Mouse (Mus musculus) testis, postnatal 10 days (tissue): ENCODE data around the gene Hspbp1.

Experiments
- DNase-seq: peaks from one replicate; pipeline ENCODE4 v3.0.0; 2021; ENCODE audit warnings: low spot score

The Hspbp1 gene

GRCm38 (mm10) chr7:4668506-4668905 lies 16.4 kb downstream of the Hspbp1 start:
- DNase-seq = no peak

DNA sequence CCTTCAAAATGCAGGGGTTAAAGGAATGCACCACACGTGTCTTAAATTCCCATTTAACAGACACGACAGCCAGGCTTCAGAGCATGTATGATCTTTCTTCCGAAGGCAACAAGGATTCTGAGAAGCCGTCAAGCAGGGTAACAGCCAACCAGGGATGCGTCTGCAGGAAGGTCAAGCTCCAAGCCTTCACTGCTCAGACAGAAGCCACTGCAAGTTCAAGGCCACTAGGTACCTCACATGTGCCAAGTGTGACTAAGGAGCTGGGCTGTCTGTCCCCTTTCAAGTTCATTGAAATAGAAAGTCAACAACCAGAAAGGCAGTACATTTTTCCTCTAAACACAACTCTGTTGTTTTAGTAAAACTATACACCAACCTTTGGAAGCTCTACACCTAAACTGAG lies 18.0 kb downstream of the Hspbp1 start:
- DNase-seq = no peak

DNA sequence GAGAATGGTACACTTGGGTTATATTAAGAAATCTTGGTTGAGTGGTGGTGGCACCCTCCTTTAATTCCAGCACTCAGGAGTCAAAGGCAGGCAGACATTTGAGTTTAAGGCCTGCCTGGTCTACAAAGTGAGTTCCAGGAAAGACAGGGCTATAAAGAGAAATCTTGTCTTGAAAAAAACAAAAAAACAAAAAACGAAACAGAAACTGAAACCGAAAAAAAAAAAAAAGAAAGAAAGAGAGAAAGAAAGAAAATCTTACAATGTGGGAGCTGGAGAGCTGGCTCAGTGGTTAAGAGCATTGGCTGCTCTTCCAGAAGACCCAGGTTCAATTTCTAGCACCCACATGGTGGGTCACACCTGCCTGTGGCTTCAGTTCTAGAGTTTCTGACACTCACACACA lies 21.1 kb downstream of the Hspbp1 start:
- DNase-seq = no peak

GRCm38 (mm10) chr7:4663179-4663578 lies 21.7 kb downstream of the Hspbp1 start:
- DNase-seq = no peak

DNA sequence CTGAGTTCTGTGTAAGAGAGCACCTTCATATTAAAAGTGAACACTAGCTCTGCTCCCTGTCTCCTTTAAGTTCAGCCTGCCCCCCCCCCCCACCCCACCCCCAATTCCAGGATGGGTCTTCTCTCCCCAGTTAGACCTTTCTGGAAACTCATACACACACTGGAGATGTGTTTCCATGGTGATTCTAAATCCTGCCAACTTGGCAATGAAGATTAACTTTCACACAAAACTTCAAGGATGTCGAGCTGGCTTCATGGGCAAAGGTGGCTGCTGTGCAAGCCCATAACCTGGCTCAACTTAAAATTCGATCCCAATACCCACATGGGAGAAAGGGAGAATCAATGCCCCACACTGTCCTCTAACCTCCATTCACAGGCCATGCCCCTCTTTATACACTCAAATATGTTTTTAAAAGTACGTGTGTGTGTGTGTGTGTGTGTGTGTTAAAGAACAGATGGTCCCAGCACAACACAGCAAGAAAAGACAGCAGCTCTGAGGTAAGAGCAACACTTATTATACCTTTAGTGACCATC lies 24.9 kb downstream of the Hspbp1 start:
- DNase-seq = no peak

DNA sequence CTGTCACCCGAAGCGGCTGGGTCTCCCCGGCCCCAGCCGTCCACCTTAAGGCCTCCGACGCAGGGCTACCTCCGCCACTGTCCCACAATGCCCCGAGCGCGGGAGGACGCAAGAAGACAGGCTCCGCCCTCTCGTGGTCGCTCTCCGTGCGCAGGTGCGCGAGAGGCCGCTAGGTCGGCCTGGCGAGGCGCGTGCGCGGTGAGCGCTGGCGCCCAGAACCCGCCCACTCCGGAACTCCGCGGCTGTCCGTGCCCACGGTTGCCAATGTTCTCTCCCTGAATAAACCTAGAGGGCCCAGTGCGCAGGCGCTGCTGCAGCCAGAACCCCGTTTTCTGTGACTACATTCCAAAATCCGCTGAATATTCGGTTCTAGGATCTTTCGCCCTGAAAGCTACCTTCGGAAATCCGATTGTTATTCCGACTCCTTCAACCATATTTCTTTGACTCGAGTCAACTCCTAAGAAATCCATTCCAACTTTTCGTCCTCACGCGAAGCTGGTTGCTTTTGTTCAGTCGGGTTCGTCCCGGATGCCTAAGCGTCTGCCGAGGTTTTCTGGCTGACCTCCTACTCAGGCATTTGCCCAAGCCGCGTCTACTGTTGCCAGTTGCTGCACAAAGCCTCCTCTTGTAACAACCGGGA lies 25.8 kb downstream of the Hspbp1 start, which contains the start of gene Ppp6r1:
Ppp6r1 (minus strand) TSS at position 108 of the 640 bp plus-strand sequence.
- peak; percentile 95 for DNase-seq

- DNase-seq = peak; percentile 72
These were observed 26.6 kb downstream of the Hspbp1 start for GRCm38 (mm10) chr7:4658128-4658907.

GRCm38 (mm10) chr7:4657521-4658127 lies 27.2 kb downstream of the Hspbp1 start:
- no peak for DNase-seq

DNA sequence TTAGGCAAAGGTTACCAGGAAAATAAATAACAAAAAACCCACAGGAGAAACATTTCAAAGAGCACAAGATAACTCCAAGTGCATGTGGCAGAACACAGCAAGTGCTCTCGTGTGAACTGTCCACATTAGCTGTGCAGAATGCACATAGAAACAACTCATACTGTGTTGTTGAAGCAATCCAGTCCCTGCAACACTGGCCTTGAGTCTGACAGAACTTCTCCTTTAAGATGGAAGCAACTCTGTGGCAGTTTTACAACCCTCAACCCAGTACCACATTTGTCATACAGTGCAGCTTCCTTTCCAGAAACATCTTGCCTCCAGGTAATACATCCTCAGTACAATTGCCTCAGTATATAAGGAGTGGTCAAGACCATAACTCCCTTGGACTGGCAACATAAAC lies 28.1 kb downstream of the Hspbp1 start:
- DNase-seq = no peak

DNA sequence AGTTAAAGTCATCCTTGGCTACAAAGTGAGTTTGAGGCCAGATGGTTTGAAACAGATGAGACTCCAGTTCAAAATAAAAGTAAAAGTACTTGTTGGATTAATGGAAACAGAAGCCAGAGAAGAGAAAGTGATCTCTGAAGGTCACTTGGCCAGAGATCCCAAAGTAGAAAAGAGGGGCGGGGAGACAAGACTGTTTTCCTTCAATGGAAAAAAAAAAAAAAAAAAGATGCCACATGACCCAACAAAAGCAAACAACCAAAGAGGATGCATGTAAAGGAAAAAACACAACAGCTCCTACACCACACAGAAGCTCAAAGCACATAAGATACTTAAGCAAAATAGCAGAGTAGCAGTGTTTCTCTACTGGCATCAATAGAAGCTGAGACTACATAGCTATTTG lies 29.0 kb downstream of the Hspbp1 start:
- DNase-seq = no peak

GRCm38 (mm10) chr7:4655393-4655792 lies 29.5 kb downstream of the Hspbp1 start:
- no peak for DNase-seq

- DNase-seq = no peak
These were observed 30.6 kb downstream of the Hspbp1 start for GRCm38 (mm10) chr7:4654221-4654620.

DNA sequence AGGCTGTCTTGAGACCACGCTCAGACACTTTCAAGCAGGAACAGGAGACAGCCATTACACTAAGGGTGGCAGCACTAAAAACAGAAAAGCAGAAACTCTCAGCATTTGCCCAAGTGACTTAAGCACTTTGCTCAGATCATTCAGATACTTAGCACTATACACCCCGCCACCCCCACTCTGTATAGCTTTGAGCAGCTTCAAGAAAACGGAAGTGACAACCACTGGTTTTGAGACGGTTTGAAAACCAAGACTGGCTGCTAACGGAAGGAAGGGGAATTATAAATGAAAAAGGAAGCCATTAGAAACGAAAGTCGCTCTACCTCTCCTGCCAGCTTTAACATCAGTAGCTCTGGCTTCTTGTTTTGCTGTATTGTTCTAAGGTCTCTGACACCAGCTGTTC lies 31.1 kb downstream of the Hspbp1 start:
- DNase-seq = peak; percentile 38

- DNase-seq = no peak
These were observed 31.5 kb downstream of the Hspbp1 start for GRCm38 (mm10) chr7:4653351-4653750.

GRCm38 (mm10) chr7:4652726-4653125 lies 32.1 kb downstream of the Hspbp1 start:
- DNase-seq = no peak

GRCm38 (mm10) chr7:4651581-4651980 lies 33.3 kb downstream of the Hspbp1 start:
- DNase-seq = no peak

DNA sequence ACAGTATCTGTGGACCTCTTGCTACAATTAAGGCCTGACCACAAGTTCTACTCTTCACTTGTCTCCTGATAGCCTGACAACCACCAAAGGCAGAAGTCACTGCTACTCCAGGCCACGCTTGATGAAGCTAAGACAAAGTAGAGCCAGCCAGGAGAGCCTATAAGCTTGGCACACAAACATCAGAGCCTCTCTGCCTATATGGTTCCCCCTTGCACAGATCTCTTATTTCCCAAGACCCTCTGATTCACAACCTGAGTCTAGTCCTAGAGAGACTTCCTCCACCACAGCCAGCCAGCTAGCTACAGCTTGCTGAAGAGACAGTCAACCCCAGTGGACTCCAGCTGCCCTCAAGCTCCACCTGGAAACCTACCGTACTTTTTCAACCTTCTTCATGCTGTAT lies 36.9 kb downstream of the Hspbp1 start:
- no peak for DNase-seq

GRCm38 (mm10) chr7:4647291-4647690 lies 37.6 kb downstream of the Hspbp1 start:
- DNase-seq = peak; percentile 53

GRCm38 (mm10) chr7:4646806-4647205 lies 38.1 kb downstream of the Hspbp1 start:
- no peak for DNase-seq

DNA sequence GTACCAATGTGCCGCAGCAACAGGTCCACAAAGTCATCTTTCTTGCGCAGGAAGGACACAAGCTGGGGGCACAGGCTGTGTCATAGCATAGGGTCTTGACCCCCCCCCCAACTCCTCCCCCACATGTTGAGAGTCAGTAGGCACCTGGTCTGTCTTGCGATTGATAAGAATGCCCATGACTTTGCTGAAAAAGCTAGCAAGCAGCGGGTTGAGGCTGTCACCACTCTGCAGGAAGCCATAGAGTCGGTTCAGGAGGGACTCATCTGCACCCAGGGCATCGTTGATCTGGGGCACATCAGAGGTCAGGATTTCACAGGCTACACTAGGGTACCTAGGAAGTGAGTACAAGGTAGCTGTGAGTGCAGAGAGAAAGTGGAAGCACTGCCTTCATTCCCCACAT lies 41.6 kb downstream of the Hspbp1 start:
- DNase-seq = no peak

GRCm38 (mm10) chr7:4641956-4642355 lies 42.9 kb downstream of the Hspbp1 start:
- DNase-seq = no peak

DNA sequence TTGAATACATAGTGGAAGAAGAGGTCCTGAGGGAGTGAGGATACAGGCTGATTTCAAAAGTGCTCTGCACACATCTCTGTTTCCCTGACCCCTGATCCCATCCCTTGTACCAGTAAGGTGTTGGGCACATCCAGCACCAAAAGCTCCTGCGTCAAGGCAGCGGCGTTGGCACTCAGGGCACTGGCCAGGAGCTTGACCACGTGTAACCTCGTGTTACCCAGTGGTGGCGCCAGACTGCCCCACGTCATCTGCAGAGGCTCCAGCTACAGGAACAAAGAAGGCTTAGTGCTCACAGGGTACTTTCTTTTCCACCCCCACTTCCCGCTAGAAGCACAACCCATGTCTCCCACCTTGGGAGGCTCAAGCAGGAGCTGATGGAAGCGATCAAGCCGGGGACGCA lies 43.7 kb downstream of the Hspbp1 start:
- no peak for DNase-seq

DNA sequence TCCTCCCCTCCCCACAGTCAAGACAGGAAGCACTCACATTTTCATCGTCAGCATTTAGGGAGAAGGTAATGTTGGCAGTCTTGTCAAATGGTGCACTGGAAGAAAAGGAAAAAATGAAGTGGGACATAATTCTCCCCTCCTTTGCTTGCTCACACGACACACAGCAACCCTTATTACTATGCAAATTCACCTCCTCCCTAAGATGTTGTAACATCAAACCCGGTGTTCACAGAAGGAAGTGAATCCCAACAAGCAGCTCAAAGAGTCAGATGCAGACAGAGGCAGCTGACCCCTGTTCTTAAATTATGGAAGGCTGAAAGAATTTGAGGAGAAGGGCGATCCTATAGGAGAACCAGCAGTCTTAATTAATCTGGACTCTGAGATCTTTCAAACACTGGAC lies 48.7 kb downstream of the Hspbp1 start:
- no peak for DNase-seq
